Mouse (Mus musculus): ENCODE data around the gene Smpd3. TPM values are rescaled to one million over a fixed set of nuclear protein-coding genes. Genes with fewer than 3 reads are reported as not detected.

Gene Smpd3
- polyA plus RNA-seq, 1 experiment from 2014 or later = 65.7 TPM

DNA sequence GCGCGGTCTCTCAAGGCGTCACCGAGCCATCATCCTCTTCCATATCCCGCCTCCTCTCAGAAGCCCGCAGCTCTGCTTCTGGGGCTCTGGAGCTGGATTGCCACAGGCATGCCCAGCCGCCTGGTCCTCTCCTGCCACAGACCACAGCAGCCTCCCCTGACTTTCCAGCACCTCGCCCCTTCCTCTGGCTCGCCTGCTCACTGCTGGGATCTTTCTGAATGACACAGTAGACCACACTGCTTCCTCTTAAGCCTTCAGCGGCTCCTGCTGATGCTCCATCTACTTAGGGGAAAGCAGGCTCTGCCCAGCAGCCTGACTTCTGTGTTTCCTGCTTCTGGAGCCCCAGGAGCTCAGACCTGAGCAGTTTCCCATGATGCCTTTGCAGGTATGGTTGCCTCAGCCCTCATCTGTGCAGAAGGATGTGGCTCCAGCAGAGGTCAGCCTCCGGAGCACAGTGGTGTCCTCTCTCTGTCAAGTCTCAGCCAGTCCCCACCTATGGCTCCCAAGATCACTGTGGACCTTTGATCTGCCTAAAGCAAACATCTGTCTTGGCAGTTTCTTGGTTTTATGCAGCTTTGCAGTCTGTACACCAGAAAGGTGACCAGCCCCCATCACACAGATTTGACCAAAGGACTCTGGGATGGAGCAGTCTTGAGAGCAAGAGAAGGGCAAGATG, 59.3 kb downstream of the Smpd3 start:
- Histone ChIP-seq H3K9me3 (no peaks in the 10 kb centered on the region), H3K27ac (no peak overlapping the region), H3K27me3 (replicated peaks) (no peaks in the 10 kb centered on the region), H3K4me2 (no peak overlapping the region), H3K9ac (no peak overlapping the region), H3K4me3 (no peak overlapping the region), H3K4me1 (no peaks in the 10 kb centered on the region), H3K36me3 (replicated peaks) (0 out of 2 replicates have a peak, but pooled peaks cover 4% of the 10 kb centered on the region)
- ATAC-seq (replicated peaks) = no peak
- WGBS = 84% methylated on average over 11 of the region's 11 CpGs

DNA sequence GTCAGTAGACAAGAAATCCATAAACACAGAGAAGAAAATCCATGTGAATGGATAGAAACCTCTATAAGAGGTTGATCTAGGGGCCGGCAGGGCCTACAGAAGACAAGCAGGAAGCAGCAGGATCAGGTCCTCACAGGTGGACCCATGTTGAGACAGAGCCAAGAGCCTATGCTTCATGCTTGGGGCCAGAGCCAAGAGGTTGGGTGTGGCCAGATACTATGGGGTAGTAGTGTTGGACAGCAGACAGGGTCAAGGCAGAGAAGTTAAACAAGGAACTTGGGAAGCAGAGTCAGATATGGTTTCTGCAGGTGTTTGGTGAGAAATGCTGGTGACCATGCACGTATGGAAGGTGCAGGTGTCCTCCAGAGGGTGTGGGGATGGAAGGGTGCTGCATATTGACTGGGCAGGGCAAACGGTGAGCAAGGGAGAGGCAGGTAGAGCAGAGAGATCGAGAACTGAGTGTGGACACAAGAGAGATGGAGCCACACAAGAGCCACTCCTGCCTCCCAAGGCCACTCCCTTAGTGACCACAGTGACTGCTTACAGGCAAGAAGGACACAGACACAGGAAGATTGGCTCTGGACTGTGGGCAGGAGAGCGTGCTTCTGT, 61.0 kb downstream of the Smpd3 start:
- peaks cover 9% of the 10 kb centered on the region; the same call in 1 of the 2 replicates for H3K4me1 ChIP-seq
- H3K27ac ChIP-seq = no peak overlapping the region
- no peak overlapping the region for H3K9ac ChIP-seq
- H3K36me3 ChIP-seq (replicated peaks) = no peaks in the 10 kb centered on the region
- no peak overlapping the region for H3K4me2 ChIP-seq
- no peaks in the 10 kb centered on the region for H3K9me3 ChIP-seq
- H3K27me3 ChIP-seq (replicated peaks) = no peaks in the 10 kb centered on the region
- H3K4me3 ChIP-seq = no peak overlapping the region
- WGBS = 92% methylated on average over 5 of the region's 5 CpGs
- no peak for ATAC-seq (replicated peaks)

DNA sequence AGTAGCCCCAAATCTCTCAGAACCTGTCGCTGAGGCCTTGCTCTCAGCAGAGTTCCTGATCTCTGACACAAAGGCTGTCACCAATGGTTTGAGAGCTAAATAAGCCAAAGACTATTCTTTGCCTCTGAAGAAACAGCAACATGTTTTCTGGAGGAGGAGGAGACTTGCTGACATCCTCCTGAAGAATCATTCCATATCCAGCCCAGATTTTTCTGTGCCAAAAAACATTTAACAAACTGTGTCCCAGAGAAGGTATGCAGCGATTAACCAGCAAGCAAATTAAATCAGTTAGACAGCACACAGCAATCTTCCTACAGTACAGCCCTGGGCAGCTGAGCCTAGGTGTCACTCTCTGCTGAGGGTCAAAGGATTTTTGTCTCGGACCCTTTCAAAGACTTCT, 64.3 kb downstream of the Smpd3 start:
- Histone ChIP-seq H3K36me3 (replicated peaks) (no peaks in the 10 kb centered on the region), H3K27ac (no peak overlapping the region), H3K9ac (no peak overlapping the region), H3K4me3 (no peak overlapping the region), H3K9me3 (no peaks in the 10 kb centered on the region), H3K4me1 (peaks cover 42% of the 10 kb centered on the region), H3K27me3 (replicated peaks) (no peaks in the 10 kb centered on the region), H3K4me2 (no peak overlapping the region)
- WGBS = 84% methylated on average over 3 of the region's 3 CpGs
- ATAC-seq (replicated peaks) = no peak

DNA sequence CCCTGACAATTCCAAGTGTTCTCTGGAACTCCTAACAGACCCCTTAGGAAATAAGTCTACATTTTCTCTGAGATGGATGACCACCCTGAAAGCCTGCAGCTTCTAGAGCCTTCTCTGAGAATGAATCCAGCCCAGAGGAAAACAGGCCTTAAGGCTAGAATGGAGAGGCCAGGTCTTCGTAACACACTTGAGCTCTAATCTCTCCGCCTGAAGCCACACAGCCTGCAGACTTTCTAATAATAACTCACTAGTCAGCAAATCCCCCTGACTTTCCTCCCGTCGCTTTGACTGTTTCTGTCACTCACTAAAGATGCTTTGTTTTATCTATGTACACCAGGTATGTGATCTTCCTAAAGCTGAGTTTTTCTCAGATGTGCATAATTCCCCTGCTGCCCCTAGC, 66.4 kb downstream of the Smpd3 start:
- Histone ChIP-seq H3K9ac (no peak overlapping the region), H3K27me3 (replicated peaks) (no peaks in the 10 kb centered on the region), H3K36me3 (replicated peaks) (no peaks in the 10 kb centered on the region), H3K4me1 (peaks cover 43% of the 10 kb centered on the region), H3K27ac (peak overlapping the region; percentile 68), H3K4me2 (0 out of 2 replicates have a peak overlapping the region, but pooled peaks have one; percentile 4), H3K4me3 (no peak overlapping the region), H3K9me3 (no peaks in the 10 kb centered on the region)
- ATAC-seq (replicated peaks) = no peak
- 28% methylated on average over 4 of the region's 4 CpGs for WGBS

DNA sequence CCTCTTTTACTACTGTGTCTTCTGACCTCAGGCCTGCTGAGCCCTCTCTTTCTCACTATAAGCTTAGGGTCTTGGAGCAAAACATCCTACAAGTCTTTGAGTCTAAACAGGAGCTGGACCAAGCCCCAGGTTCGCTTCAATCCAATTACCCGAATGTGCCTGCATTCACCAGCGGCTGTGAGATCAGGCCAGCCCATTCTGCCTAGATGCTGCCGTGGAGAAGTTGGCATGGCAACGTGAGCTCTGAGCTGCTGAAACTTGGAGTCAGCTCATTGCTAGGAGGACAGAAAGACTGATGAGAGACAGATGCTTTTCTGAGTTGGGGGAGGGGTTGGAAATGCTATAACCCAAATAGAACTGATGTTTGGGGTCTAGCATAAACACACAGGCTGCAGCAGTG, 67.0 kb downstream of the Smpd3 start:
- peaks cover 43% of the 10 kb centered on the region for H3K4me1 ChIP-seq
- no peak overlapping the region for H3K4me3 ChIP-seq
- peak; percentile 74 for ATAC-seq (replicated peaks)
- H3K27ac ChIP-seq = peak overlapping the region; percentile 68
- H3K9me3 ChIP-seq = no peaks in the 10 kb centered on the region
- no peaks in the 10 kb centered on the region for H3K36me3 ChIP-seq (replicated peaks)
- peak overlapping the region; percentile 4 for H3K4me2 ChIP-seq
- H3K27me3 ChIP-seq (replicated peaks) = no peaks in the 10 kb centered on the region
- WGBS = 9% methylated on average over 5 of the region's 5 CpGs
- H3K9ac ChIP-seq = no peak overlapping the region

DNA sequence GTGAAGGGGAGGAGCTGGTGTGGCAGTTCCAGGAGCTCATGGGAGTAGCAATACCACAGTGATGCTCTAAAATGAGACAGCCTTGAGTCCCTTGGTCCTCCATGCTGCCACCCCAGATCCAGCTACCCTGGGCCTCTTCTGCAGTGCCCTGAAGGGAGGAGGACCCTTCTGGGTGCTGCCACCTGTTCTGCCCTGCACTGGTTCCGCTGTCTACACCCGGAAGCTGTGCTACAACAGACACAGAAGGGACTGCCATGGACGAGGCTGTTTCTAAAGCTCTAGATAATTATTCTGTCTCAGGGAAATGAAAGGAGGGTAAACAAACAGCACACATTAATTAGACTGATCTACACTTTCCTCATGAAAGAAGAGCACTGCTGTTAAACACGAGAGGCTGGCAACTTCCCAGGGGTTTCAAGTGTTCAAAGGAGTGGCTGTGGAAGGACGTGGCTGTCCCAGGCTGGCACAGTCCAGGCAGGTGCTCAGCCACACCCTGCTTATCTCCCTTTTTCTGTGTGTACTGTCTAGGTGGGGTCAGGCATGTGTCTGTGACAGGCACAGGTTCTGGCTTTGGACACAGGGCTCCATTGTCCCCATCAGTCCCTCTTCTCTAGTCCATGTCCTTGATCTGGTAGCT, 69.0 kb downstream of the Smpd3 start:
- no peak for ATAC-seq (replicated peaks)
- H3K27ac ChIP-seq = no peak overlapping the region

DNA sequence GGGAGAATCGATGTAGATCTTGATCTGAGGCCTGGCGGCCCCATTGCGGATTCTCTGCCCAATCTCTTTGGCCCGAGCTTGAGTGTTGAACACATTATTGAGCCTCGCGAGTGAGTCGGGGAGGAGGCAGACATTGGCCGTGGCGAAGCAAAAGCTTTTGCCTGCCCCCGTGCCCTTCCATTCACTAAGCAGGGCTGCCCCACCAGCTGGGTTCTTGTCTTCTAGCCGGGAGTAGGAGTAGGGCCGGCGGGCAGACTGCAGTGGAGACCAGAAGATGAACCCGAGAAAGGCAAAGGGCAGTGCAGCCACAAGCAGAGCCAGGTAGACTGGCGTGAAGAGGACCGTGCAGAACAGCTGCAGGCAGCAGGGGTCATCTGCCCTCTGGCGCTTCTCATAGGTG, 72.4 kb downstream of the Smpd3 start:
- 87% methylated on average over 17 of the region's 17 CpGs for WGBS
- Histone ChIP-seq H3K27ac (no peak overlapping the region), H3K4me2 (no peak overlapping the region), H3K4me3 (no peak overlapping the region), H3K9me3 (no peaks in the 10 kb centered on the region), H3K9ac (no peak overlapping the region), H3K36me3 (replicated peaks) (peaks cover 5% of the 10 kb centered on the region; the same call in 1 of the 2 replicates), H3K27me3 (replicated peaks) (no peaks in the 10 kb centered on the region), H3K4me1 (peaks cover 22% of the 10 kb centered on the region)
- no peak for ATAC-seq (replicated peaks)

More for the DNA sequence above, 69.0 kb downstream of the Smpd3 start:
- Histone ChIP-seq H3K9ac (no peak overlapping the region), H3K4me1 (peaks cover 43% of the 10 kb centered on the region), H3K4me3 (no peak overlapping the region), H3K4me2 (no peak overlapping the region), H3K27me3 (replicated peaks) (no peaks in the 10 kb centered on the region), H3K36me3 (replicated peaks) (peaks cover 5% of the 10 kb centered on the region; the same call in 1 of the 2 replicates), H3K9me3 (no peaks in the 10 kb centered on the region)
- 59% methylated on average over 5 of the region's 5 CpGs for WGBS

DNA sequence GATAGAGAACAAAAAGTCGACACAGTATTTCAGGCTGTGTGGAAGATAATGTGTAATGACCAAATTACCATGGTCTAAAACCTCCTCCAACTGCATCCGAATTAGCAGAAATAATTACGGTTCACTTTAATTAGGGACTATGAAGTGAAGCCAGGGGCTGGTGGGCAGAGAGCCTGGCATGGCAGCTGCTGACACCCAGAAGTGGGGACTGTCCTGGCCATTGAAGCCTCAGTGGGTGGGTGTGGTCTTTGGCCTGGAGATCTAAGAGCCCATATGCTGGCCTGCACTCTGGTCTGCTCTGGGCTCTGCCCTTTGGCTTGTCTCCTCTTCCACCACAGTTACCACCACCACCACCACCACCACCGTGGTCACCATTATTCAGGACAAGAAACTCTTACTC, 73.9 kb downstream of the Smpd3 start:
- Histone ChIP-seq H3K4me3 (no peak overlapping the region), H3K36me3 (replicated peaks) (peaks cover 10% of the 10 kb centered on the region), H3K27me3 (replicated peaks) (no peaks in the 10 kb centered on the region), H3K4me2 (no peak overlapping the region), H3K9me3 (no peaks in the 10 kb centered on the region), H3K27ac (no peak overlapping the region), H3K9ac (no peak overlapping the region), H3K4me1 (peaks cover 7% of the 10 kb centered on the region; the same call in 1 of the 2 replicates)
- no peak for ATAC-seq (replicated peaks)
- 79% methylated on average over 4 of the region's 4 CpGs for WGBS

DNA sequence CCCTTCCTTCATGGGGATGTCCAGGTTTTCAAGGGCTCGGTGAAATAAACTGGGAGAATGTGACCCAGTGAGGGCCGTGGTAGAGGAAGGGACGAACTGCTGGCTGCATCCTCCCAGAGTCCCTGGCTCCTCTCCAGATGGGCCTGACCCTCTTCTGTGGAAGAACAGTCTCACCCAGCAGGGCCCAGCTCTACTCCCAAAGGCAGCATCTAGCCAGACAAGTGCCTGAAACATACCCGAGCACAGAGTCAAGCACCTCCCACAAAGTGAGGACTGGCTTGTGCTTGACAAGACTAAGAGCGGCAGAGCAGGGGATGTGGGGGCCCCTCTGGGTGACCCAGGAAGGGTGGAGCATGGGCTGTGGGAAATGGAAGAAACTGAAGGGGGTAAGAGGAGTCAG, 75.4 kb downstream of the Smpd3 start:
- WGBS = 63% methylated on average over 5 of the region's 5 CpGs
- Histone ChIP-seq H3K9me3 (no peaks in the 10 kb centered on the region), H3K4me2 (no peak overlapping the region), H3K36me3 (replicated peaks) (peaks cover 14% of the 10 kb centered on the region), H3K27ac (no peak overlapping the region), H3K9ac (no peak overlapping the region), H3K4me1 (peaks cover 2% of the 10 kb centered on the region; the same call in 1 of the 2 replicates), H3K27me3 (replicated peaks) (no peaks in the 10 kb centered on the region), H3K4me3 (no peak overlapping the region)
- no peak for ATAC-seq (replicated peaks)

DNA sequence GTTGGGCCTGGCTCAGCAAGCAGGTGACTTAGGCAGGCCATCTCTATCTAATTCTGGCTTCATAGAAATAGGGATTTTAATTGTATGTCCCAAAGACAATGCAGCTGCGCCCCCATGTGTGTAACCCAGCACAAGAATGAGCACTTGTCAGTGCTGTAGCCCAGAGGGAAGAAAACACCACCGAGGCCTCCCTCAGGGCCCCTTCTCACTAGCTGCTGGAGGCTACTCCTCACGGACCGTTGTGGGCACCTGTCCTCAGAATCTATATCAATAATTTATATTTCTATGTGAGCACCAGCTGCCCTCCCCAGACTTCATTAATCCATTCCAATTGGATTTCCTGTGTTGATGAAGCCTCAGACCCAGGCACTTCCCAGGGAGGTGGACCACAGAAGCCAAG, 76.9 kb downstream of the Smpd3 start:
- Histone ChIP-seq H3K4me3 (no peak overlapping the region), H3K4me1 (peaks cover 2% of the 10 kb centered on the region; the same call in 1 of the 2 replicates), H3K4me2 (no peak overlapping the region), H3K9me3 (no peaks in the 10 kb centered on the region), H3K27me3 (replicated peaks) (no peaks in the 10 kb centered on the region), H3K36me3 (replicated peaks) (peaks cover 18% of the 10 kb centered on the region), H3K27ac (no peak overlapping the region), H3K9ac (no peak overlapping the region)
- 62% methylated on average over 4 of the region's 4 CpGs for WGBS
- ATAC-seq (replicated peaks) = no peak

DNA sequence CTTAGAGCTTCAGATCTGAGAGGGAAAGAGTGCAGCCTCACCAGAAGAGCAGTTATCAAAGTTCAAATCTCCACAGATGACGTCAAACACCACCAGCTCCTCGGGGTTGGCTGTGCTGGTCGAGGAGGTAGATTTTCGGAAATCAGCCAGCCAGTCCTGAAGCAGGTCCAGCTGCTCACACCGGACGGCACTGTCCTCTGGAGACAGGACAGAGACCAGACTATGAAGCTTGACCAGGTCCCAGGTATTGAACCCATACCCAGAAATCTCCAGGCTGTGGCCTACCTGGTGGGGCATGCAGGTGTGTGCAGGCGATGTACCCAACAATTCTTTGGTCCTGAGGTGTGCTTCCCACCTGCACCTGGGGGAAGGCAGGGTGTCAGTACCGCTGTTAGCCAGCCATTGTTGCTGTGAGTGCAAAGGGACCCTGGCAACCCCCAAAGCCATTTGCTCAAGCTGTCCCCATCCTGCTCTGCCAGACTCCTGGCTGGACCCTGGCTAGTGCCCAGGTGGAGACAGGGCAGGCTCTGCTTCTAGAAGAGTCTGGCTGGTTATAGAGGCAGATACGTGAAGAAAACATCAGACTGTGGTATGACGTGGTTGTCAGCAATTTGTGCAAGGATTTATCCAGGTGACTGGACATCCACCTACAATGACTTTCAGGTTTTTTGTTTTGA, 78.1 kb downstream of the Smpd3 start:
- Histone ChIP-seq H3K4me1 (peaks cover 2% of the 10 kb centered on the region; the same call in 1 of the 2 replicates), H3K27ac (no peak overlapping the region), H3K4me2 (no peak overlapping the region), H3K27me3 (replicated peaks) (no peaks in the 10 kb centered on the region), H3K9ac (no peak overlapping the region), H3K4me3 (no peak overlapping the region), H3K9me3 (no peaks in the 10 kb centered on the region), H3K36me3 (replicated peaks) (peaks cover 23% of the 10 kb centered on the region)
- ATAC-seq (replicated peaks) = no peak
- WGBS = 92% methylated on average over 10 of the region's 10 CpGs

DNA sequence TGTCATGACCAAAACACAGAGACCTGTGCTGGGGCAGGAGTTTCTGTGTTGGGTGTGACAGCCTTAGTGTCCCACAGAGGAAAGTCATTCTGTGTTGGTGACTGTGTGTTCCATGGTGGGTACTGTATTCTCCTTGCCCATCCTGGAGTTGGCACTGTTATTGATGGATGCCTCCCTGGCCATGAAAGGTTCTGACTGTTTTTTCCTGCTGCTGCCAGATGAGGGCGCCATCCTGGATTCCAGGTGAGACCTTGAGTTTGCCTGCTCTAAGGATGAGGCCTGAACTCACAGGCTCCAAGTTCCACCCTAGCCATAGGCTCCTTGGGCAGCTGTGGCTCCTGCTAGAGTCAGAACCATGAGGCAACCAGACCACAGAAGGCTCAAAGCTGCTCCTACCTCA, 79.6 kb downstream of the Smpd3 start:
- H3K36me3 ChIP-seq (replicated peaks) = peaks cover 38% of the 10 kb centered on the region
- no peaks in the 10 kb centered on the region for H3K27me3 ChIP-seq (replicated peaks)
- H3K27ac ChIP-seq = no peak overlapping the region
- 12% methylated on average over 1 of the region's 1 CpGs for WGBS
- H3K9ac ChIP-seq = no peak overlapping the region
- no peak overlapping the region for H3K4me2 ChIP-seq
- no peak for ATAC-seq (replicated peaks)
- no peaks in the 10 kb centered on the region; the same call in 1 of the 2 replicates for H3K4me1 ChIP-seq
- no peaks in the 10 kb centered on the region for H3K9me3 ChIP-seq
- H3K4me3 ChIP-seq = no peak overlapping the region
